Comparison of ENCODE assay signal across 11 mouse cellular contexts in genomic region chr11:45275170-45275569, GRCm38 (mm10).
DNase-seq lines count a peak whose midpoint lies in the region; ATAC-seq and TF ChIP-seq lines count a peak whose summit lies in the region.
"Had no signal": no experiment of that assay in that cellular context is flagged by ENCODE, and none has a peak within 500 bp of the region (broad histone marks: within the 10 kb centered on the region; RNA-seq: fewer than 3 reads in every experiment).

No protein-coding gene starts in this region.

- peak; percentile 30 to 35 for DNase-seq in cerebellum, postnatal 14 days
- DNase-seq in cerebellum, adult 8-10 months, result no peak
- peak; percentile 33 for DNase-seq in lung, postnatal 10 days
- DNase-seq in lung, adult 2 months, result no peak
- peak; percentile 82 for DNase-seq in fibroblast of lung, adult 2 months (ENCODE audit: low read depth)
- DNase-seq in layer of hippocampus, adult 9-10 months (ENCODE audit: low spot score), result no peak
- DNase-seq in kidney, postnatal 25 days, result no peak
- DNase-seq: kidney, adult 11 months; lung, postnatal 14 days; thymus, postnatal 14 days had no signal

- WGBS in lung, adult 2 months, result 53% methylated on average over 3 of the region's 3 CpGs
- 22% methylated on average over 3 of the region's 3 CpGs for WGBS in limb, embryonic 13.5 days

- H3K36me3 ChIP-seq in limb, embryonic 13.5 days, result no peaks in the 10 kb centered on the region

- no peaks in the 10 kb centered on the region for H3K9me3 ChIP-seq in limb, embryonic 13.5 days

- no peak for TF ChIP-seq CTCF in lung, adult 2 months (IDR thresholded peaks at IDR 0.05; ENCODE audit: insufficient read depth, low read length)

- no peak for TF ChIP-seq POLR2A in lung, adult 2 months (IDR thresholded peaks at IDR 0.05; ENCODE audit: borderline replicate concordance, extremely low read depth, low read depth, low read length)

- no peak overlapping the region for H3K4me3 ChIP-seq in lung, adult 2 months (replicated peaks; ENCODE audit: extremely low read depth, low read depth, low read length)
- H3K4me3 ChIP-seq in limb, embryonic 13.5 days, result no peak overlapping the region

- H3K4me1 ChIP-seq in lung, adult 2 months (ENCODE audit: control insufficient read depth, insufficient read depth, low read length), result no peaks in the 10 kb centered on the region
- peaks cover 24% of the 10 kb centered on the region for H3K4me1 ChIP-seq in limb, embryonic 13.5 days

- H3K27me3 ChIP-seq in limb, embryonic 13.5 days, result no peaks in the 10 kb centered on the region

- H3K4me2 ChIP-seq in limb, embryonic 13.5 days (replicated peaks), result no peak overlapping the region

- no peak overlapping the region for H3K9ac ChIP-seq in limb, embryonic 13.5 days

- ATAC-seq in limb, embryonic 13.5 days (ENCODE audit: low FRiP score, low read depth), result peak; percentile 67

- 0 out of 2 replicates have a peak overlapping the region, but pooled peaks have one; percentile 74 for H3K27ac ChIP-seq in limb, embryonic 13.5 days

Comparison
In these comparisons a context has a peak if more than half of its experiments do, and no peak if none do; other contexts are left out.
1. DNase-seq: peak in cerebellum, postnatal 14 days (2 of 2), lung, postnatal 10 days (single experiment) and fibroblast of lung, adult 2 months (single experiment); none in cerebellum, adult 8-10 months (single experiment), lung, adult 2 months (single experiment), layer of hippocampus, adult 9-10 months (single experiment) and kidney, postnatal 25 days (0 of 2).